Mouse (Mus musculus) hematopoietic stem cell, adult 5-6 weeks (primary cell): ENCODE data around the gene Gm1553. TPM values are rescaled to one million over a fixed set of nuclear protein-coding genes. Genes with fewer than 3 reads are reported as not detected.

Source experiments
- ATAC-seq, 2 experiments: fragments of 125-278 bp in 1 of 2; replicated peaks in 1 of 2; 2 replicates each; pipeline ENCODE4 v1.8.0; 2016 to 2017; ENCODE audit warnings: inconsistent platforms in 2 of 2, mild to moderate bottlenecking in 2 of 2, moderate number of reproducible peaks in 2 of 2, low read depth in 1 of 2, moderate TSS enrichment in 1 of 2; ENCODE audit not compliant: low FRiP score in 2 of 2, poor library complexity in 2 of 2, severe bottlenecking in 2 of 2, insufficient read depth in 1 of 2, low TSS enrichment in 1 of 2
- total RNA-seq: library from RNA; stranded (forward); fragments of 172-1452, 232-1000 nt; gene quantifications from 2 replicates; pipeline ENCODE4 v1.2.3, GENCODE M21; 2017

The Gm1553 gene
- not detected in 2 replicates for total RNA-seq

- no peak for ATAC-seq
These were observed at the start of gene Gm1553 for GRCm38 (mm10) chr10:82492518-82492917. Gene Gm1553 (minus strand): TSS chr10:82492618.

Other genes with a start within 250 kb of the Gm1553 start
- gene 4932415D10Rik, start 176.0 kb downstream of the Gm1553 start, total RNA-seq = not detected in 2 replicates
- 9.5 and 15.2 TPM in 2 replicates for gene Gm4924, start 138.4 kb downstream of the Gm1553 start, total RNA-seq
- gene 1190007I07Rik, start 130.6 kb upstream of the Gm1553 start, total RNA-seq = 39.7 and 79.5 TPM in 2 replicates
- 93.2 and 104 TPM in 2 replicates for gene Tdg, start 137.2 kb upstream of the Gm1553 start, total RNA-seq
- 1.6 and 3.1 TPM in 2 replicates for gene Glt8d2, start 198.0 kb upstream of the Gm1553 start, total RNA-seq
- gene Hcfc2, start 203.5 kb upstream of the Gm1553 start, total RNA-seq = 40.1 and 44.0 TPM in 2 replicates